Mouse (Mus musculus): ENCODE measurements around the gene Gm13275. TPM values are rescaled to one million over a fixed set of nuclear protein-coding genes. Genes with fewer than 3 reads are reported as not detected.
"Not testable (repeated sequence)": the region's sequence is repeated elsewhere in the genome, so short reads cannot be mapped to it uniquely, and the experiment has no call there.

Gene Gm13275
- total RNA-seq, 1 experiment from 2014 or later: not detected

DNA sequence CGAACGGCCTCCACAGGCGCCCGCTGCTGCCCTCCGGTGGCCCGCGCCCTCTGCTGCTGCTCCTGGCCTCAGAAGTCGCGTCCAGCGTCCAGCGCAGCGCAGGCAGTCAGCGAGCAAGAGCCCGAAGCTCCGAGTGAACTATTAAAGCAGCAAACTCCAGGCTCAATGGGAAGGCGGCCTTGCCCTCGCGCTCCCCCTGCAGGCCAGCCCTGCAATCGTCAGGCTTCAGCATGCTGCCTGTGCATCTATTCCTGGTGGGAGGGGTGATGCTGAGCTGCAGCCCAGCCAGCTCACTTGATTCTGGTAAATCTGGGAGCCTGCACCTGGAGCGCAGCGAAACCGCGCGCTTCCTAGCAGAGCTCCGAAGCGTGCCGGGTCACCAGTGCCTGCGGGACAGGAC is 5.9 kb upstream of the Gm13275 start, which contains the start of gene Gm13277:
Gene Gm13277 (plus strand): TSS at position 231 of the 400 bp plus-strand sequence.
- not testable (repeated sequence) for ATAC-seq (ENCODE audit: extremely low read depth, insufficient number of reproducible peaks, low FRiP score, poor library complexity, severe bottlenecking)

DNA sequence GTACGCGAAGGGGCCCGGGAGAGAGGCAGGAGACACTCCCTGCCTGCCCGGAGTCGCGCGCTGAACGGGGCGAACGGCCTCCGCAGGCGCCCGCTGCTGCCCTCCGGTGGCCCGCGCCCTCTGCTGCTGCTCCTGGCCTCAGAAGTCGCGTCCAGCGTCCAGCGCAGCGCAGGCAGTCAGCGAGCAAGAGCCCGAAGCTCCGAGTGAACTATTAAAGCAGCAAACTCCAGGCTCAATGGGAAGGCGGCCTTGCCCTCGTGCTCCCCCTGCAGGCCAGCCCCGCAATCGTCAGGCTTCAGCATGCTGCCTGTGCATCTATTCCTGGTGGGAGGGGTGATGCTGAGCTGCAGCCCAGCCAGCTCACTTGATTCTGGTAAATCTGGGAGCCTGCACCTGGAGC is 3.0 kb upstream of the Gm13275 start, which contains the start of gene Gm13278:
Gene Gm13278 (plus strand): TSS at position 301 of the 400 bp plus-strand sequence.
- ATAC-seq (ENCODE audit: extremely low read depth, insufficient number of reproducible peaks, low FRiP score, poor library complexity, severe bottlenecking): not testable (repeated sequence)

- ATAC-seq (ENCODE audit: extremely low read depth, insufficient number of reproducible peaks, low FRiP score, poor library complexity, severe bottlenecking): not testable (repeated sequence)
Observed at GRCm38 (mm10) chr4:88797097-88797496, 2.8 kb downstream of the Gm13275 start, which contains the start of gene Gm13279. Gene Gm13279, plus strand, starts transcription at chr4:88797397.

DNA sequence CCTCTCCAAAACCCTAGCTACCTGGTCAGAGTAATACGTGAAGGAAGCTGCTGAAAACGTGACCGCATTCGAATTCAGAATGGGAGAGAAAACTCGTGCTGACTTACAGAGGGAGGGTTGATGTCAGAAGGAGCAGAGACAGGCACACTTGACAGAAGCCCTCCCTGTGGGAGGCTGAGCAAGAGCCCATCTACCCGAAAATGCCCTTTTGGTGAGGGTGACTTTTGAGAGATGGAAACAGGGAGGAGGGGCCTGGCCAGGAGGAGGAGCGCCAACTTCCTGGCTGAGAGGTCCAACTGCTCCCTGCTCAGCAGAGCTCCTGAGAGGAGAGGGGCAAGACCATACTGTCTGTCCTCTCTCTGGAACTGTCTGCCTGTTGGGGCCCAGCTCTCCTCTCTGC is 5.1 kb downstream of the Gm13275 start, which contains the start of gene Gm13285:
Gene Gm13285 (plus strand): TSS at position 301 of the 400 bp plus-strand sequence.
- not testable (repeated sequence) for ATAC-seq (ENCODE audit: extremely low read depth, insufficient number of reproducible peaks, low FRiP score, poor library complexity, severe bottlenecking)

DNA sequence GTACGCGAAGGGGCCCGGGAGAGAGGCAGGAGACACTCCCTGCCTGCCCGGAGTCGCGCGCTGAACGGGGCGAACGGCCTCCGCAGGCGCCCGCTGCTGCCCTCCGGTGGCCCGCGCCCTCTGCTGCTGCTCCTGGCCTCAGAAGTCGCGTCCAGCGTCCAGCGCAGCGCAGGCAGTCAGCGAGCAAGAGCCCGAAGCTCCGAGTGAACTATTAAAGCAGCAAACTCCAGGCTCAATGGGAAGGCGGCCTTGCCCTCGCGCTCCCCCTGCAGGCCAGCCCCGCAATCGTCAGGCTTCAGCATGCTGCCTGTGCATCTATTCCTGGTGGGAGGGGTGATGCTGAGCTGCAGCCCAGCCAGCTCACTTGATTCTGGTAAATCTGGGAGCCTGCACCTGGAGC is 8.7 kb downstream of the Gm13275 start, which contains the start of gene Gm13287:
Gene Gm13287 (plus strand): TSS at position 301 of the 400 bp plus-strand sequence.
- not testable (repeated sequence) for ATAC-seq (ENCODE audit: extremely low read depth, insufficient number of reproducible peaks, low FRiP score, poor library complexity, severe bottlenecking)

DNA sequence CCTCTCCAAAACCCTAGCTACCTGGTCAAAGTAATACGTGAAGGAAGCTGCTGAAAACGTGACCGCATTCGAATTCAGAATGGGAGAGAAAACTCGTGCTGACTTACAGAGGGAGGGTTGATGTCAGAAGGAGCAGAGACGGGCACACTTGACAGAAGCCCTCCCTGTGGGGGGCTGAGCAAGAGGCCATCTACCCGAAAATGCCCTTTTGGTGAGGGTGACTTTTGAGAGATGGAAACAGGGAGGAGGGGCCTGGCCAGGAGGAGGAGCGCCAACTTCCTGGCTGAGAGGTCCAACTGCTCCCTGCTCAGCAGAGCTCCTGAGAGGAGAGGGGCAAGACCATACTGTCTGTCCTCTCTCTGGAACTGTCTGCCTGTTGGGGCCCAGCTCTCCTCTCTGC is 10.9 kb downstream of the Gm13275 start, which contains the start of gene Gm13288:
Gene Gm13288 (plus strand): TSS at position 301 of the 400 bp plus-strand sequence.
- ATAC-seq (ENCODE audit: extremely low read depth, insufficient number of reproducible peaks, low FRiP score, poor library complexity, severe bottlenecking): not testable (repeated sequence)

DNA sequence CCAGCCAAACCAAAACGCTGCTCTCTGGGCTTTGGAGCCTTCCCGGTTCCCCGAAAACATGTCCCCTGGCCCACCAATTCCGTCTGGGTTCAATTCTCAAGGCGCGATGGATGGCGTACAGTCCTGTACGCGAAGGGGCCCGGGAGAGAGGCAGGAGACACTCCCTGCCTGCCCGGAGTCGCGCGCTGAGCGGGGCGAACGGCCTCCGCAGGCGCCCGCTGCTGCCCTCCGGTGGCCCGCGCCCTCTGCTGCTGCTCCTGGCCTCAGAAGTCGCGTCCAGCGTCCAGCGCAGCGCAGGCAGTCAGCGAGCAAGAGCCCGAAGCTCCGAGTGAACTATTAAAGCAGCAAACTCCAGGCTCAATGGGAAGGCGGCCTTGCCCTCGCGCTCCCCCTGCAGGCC is 11.5 kb downstream of the Gm13275 start:
- not testable (repeated sequence) for ATAC-seq (ENCODE audit: extremely low read depth, insufficient number of reproducible peaks, low FRiP score, poor library complexity, severe bottlenecking)

DNA sequence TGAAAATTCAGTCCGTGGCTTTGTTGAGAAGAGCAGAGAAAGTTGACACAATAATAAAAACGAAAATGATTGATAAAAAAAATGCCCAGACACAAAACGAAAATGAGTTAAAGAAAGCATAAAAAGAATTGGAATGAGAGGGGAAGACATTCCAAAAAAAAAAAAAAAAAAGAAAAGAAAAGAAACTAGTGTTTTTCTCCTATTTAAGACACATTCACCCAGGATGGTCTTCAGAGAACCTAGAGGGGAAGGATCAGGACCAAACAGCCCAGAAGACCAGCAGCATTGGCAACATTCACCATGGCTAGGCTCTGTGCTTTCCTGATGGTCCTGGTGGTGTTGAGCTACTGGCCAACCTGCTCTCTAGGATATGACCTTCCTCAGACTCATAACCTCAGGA is 21.6 kb downstream of the Gm13275 start, which contains the start of gene Ifna7:
Gene Ifna7 (plus strand): TSS at position 301 of the 400 bp plus-strand sequence.
- no peak for ATAC-seq (ENCODE audit: extremely low read depth, insufficient number of reproducible peaks, low FRiP score, poor library complexity, severe bottlenecking)

- no peak for ATAC-seq (ENCODE audit: extremely low read depth, insufficient number of reproducible peaks, low FRiP score, poor library complexity, severe bottlenecking)
Observed at GRCm38 (mm10) chr4:88819659-88820058, 25.4 kb downstream of the Gm13275 start, which contains the start of gene Ifna11. Gene Ifna11, plus strand, starts transcription at chr4:88819959.

DNA sequence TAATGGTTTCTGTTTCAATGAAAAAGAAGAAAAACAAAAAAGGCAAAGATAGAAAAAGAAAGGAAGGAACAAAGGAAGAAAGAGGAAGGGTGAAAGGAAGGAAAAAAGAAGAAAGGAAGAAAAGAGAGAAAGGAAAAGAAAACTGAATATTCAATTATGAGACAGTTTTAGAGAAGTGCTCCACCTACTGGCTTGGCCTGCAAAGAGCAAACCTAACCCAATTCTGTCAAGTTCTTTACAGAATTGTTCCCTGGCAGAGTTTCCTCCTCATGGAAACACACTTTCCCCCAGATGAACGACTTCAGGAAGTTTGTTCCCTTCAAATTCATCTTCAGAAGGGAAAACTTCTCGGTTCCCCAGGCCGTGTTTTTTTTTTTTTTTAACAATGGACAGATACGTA is 28.7 kb downstream of the Gm13275 start:
- ATAC-seq (ENCODE audit: extremely low read depth, insufficient number of reproducible peaks, low FRiP score, poor library complexity, severe bottlenecking): no peak

DNA sequence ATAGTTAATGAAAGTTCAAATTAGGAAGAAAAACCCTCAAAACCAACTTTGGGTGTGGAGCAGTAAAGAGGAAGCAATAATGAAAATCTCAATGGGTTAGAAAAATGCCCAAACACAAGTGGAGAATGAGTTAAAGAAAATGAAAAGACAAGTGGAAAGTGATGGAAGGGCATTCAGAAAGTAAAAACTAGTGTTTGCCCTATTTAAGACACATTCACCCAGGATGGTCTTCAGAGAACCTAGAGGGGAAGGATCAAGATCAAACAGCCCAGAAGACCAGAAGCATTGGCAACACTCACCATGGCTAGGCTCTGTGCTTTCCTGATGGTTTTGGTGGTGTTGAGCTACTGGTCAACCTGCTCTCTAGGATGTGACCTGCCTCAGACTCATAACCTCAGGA is 32.8 kb downstream of the Gm13275 start, which contains the start of gene Ifna6:
Gene Ifna6 (plus strand): TSS at position 301 of the 400 bp plus-strand sequence.
- ATAC-seq (ENCODE audit: extremely low read depth, insufficient number of reproducible peaks, low FRiP score, poor library complexity, severe bottlenecking): not testable (repeated sequence)

- no peak for ATAC-seq (ENCODE audit: extremely low read depth, insufficient number of reproducible peaks, low FRiP score, poor library complexity, severe bottlenecking)
Observed at GRCm38 (mm10) chr4:88830523-88830922, 36.2 kb downstream of the Gm13275 start.

DNA sequence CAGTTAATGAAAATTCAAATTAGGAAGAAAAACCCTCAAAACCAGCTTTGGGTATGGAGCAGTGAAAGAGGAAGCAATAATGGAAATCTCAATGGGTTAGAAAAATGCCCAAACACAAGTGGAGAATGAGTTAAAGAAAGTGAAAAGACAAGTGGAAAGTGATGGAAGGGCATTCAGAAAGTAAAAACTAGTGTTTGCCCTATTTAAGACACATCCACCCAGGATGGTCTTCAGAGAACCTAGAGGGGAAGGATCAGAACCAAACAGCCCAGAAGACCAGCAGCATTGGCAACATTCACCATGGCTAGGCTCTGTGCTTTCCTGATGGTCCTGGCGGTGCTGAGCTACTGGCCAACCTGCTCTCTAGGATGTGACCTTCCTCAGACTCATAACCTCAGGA is 40.9 kb downstream of the Gm13275 start, which contains the start of gene Ifna5:
Gene Ifna5 (plus strand): TSS at position 301 of the 400 bp plus-strand sequence.
- ATAC-seq (ENCODE audit: extremely low read depth, insufficient number of reproducible peaks, low FRiP score, poor library complexity, severe bottlenecking): not testable (repeated sequence)

- peak; percentile 39; the same call in 1 of the 2 replicates for ATAC-seq (ENCODE audit: extremely low read depth, insufficient number of reproducible peaks, low FRiP score, poor library complexity, severe bottlenecking)
Observed at GRCm38 (mm10) chr4:88838828-88839227, 44.5 kb downstream of the Gm13275 start.

GRCm38 (mm10) chr4:88840058-88840457 is 45.8 kb downstream of the Gm13275 start:
- ATAC-seq (ENCODE audit: extremely low read depth, insufficient number of reproducible peaks, low FRiP score, poor library complexity, severe bottlenecking): no peak

DNA sequence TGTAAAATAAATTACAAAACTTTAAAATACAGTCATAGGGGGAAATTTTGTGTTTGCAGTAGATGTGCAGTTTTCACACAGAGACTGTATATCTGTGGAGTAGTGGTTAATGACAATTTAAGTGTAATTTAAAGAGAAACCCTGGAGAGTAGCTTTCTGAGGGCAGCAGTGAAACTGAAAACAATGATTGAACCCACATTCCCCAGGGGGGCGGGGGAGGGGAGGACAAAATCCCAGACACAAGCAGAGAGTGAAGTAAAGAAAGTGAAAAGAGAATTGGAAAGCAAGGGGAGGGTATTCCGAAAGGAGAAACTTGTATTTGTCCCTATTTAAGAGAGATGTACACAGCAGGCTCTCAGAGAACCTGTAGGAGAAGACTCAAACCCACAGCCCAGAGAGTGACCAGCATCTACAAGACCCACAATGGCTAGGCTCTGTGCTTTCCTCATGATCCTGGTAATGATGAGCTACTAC is 47.2 kb downstream of the Gm13275 start, which contains the start of gene Ifna4:
Gene Ifna4 (plus strand): TSS at position 424 of the 474 bp plus-strand sequence.
- no peak for ATAC-seq (ENCODE audit: extremely low read depth, insufficient number of reproducible peaks, low FRiP score, poor library complexity, severe bottlenecking)
